Mouse (Mus musculus) telencephalon, adult 2 months (tissue): ENCODE results near the gene Fam216b.

ENCODE experiments used
- DNase-seq: peaks from one replicate; pipeline ENCODE4 v3.0.0-alpha.2; 2011; ENCODE audit warnings: low read depth, low spot score

Gene Fam216b

GRCm38 (mm10) chr14:78043079-78043478, 45.7 kb downstream of the Fam216b start:
- no peak for DNase-seq

DNA sequence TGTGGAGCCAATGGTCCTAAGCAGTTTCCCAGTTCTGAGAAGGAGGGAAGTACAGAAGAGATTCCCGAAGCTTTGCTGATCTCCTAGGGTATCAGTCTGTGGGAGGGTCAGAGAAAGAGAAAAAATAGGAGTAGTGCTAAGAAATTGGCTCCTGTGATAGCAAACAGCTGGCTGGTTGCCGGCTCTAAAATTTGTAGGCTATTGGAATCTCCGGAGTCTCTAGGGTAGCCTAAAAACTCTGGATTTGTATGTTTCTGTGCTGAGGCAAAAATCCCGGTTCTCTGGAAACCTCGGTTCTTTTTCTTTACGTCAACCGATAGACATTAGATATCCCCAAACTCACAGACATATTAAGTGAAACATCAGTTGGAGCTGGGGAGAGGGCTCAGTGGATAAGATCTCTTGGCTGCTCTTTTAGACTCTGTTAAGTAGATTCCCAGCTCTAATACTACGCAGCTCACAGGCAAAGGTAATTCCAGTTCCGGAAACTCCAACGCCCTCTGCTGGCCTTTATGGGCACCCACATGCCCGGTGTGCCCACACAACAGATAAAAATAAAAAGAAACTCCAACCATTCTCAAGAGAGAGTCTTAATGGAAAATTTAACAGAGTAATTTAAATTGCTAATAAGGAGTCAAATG, 46.8 kb downstream of the Fam216b start:
- no peak for DNase-seq

DNA sequence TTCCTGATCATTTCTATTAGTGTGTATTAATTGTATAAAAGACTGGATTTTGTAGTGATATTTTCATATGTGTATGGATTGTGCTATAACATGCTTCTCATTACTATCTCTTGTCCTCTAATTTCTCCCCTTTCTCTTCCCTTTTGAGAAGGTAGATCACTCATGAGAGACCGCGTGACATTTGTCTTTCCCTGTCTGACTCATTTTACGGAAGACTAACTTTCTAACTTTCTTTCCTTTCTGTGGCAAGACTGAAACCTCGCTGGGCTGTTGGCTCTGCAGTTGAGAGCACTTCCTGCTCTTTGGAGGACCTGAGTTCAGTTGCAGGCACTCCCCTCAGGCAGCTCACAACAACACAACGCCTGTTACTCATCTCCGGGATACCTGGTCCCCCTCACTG, 48.2 kb downstream of the Fam216b start:
- no peak for DNase-seq

DNA sequence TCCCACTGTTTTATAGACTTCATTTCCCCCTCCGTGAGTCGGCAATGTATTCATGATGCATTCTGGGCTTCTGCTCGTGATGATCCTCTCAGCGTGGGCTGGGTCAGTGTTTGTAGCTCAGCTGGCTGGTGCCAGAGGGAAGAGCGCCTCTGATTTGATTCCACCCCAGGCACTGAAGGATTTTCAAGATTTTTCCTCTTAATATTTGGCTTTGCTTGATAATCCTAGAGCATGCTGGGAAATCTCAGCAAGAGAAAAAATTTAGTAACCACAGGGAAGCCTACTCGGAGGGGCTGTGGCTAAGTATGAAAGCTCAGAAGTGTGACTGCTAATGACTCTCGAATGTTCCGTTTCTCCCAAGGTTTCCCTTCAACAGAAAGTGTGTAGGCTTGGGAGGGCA, 49.9 kb downstream of the Fam216b start:
- no peak for DNase-seq
